Mouse (Mus musculus): ENCODE data around the gene Fignl2. TPM values are rescaled to one million over a fixed set of nuclear protein-coding genes. Genes with fewer than 3 reads are reported as not detected.

Fignl2 gene
- polyA plus RNA-seq, 1 experiment, result 0.02 TPM

DNA sequence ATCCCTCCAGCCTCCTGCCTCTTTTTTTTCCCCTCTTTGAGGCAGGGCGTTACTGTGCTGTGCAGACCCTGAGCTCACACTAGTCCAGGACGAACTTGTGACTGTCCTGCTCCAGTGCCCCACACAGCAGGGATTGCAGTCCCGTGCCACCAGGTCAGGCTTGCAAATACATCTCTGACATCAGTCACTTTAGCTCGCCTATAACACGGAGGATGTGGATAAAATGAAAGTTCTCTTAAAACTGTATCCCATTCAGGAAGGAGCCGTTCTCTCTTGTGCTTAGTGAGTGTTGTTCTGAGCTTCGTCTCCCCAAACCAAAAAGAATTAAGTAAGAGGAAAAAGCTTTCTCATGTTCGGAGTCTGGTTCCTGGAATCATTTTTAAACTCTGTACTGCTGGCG is 8.1 kb upstream of the Fignl2 start:
- no peaks in the 10 kb centered on the region for H3K79me2 ChIP-seq (ENCODE audit: control insufficient read depth, insufficient read depth)
- H3K27me3 ChIP-seq (ENCODE audit: control insufficient read depth, insufficient read depth, insufficient read length), result peaks cover 53% of the 10 kb centered on the region
- no peak overlapping the region for H3K4me3 ChIP-seq
- no peak overlapping the region for H3ac ChIP-seq (ENCODE audit: control insufficient read depth, insufficient read length)
- TF ChIP-seq REST (IDR thresholded peaks at IDR 0.05; ENCODE audit: insufficient read depth, insufficient read length), result no peak
- peak overlapping the region; percentile 49 for H3K4me2 ChIP-seq (ENCODE audit: low read depth)
- H3K36me3 ChIP-seq (ENCODE audit: control insufficient read depth, insufficient read depth), result no peaks in the 10 kb centered on the region

- H3K36me3 ChIP-seq (ENCODE audit: control insufficient read depth, insufficient read depth), result no peaks in the 10 kb centered on the region
These were observed 6.1 kb upstream of the Fignl2 start for GRCm38 (mm10) chr15:101084499-101084898.

DNA sequence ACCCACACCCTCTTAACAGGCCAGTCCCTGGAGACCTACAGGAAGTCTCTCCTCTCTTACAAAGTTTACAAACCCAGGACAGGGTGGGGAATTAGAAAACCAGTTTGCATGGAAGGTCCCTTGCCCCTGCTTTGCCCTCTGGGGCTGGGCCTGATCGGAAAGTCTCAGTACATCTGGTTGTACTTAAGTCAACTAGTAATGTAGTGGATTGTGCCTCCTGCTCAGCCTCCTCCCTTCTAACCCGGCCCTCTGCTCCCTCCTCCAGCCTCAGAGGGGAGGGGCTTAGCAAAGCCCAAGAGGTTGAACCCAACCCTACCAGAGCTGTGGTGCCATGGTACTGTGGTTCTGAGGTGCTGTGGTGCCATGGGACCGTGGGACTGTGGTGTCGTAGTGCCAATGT is 3.9 kb upstream of the Fignl2 start:
- H3K36me3 ChIP-seq (ENCODE audit: control insufficient read depth, insufficient read depth), result no peaks in the 10 kb centered on the region
- no peak overlapping the region for H3K4me3 ChIP-seq
- TF ChIP-seq MYOG (IDR thresholded peaks at IDR 0.05; ENCODE audit: control insufficient read depth in 1 of 3, insufficient read depth in 1 of 3, insufficient read length in 2 of 3, low read depth in 2 of 3) (no peak), SRF (IDR thresholded peaks at IDR 0.05; ENCODE audit: control insufficient read depth, insufficient read length, low read depth) (no peak), CEBPB (IDR thresholded peaks at IDR 0.05; ENCODE audit: insufficient read depth, poor library complexity, severe bottlenecking) (no peak), MYOD1 (IDR thresholded peaks at IDR 0.05; ENCODE audit: control insufficient read depth in 1 of 3, insufficient read length in 2 of 3, low read depth in 2 of 3) (no peak), POLR2AphosphoS2 (IDR thresholded peaks at IDR 0.05; ENCODE audit: insufficient read length, low read depth) (no peak)
- H3K79me2 ChIP-seq (ENCODE audit: control insufficient read depth, insufficient read depth), result no peaks in the 10 kb centered on the region
- H3K4me2 ChIP-seq (ENCODE audit: low read depth), result no peak overlapping the region
- peaks cover 72% of the 10 kb centered on the region for H3K27me3 ChIP-seq (ENCODE audit: control insufficient read depth, insufficient read depth, insufficient read length)
- H3ac ChIP-seq (ENCODE audit: control insufficient read depth, insufficient read length), result no peak overlapping the region

More at GRCm38 (mm10) chr15:101084499-101084898, 6.1 kb upstream of the Fignl2 start:
- H3K4me3 ChIP-seq, result no peak overlapping the region
- no peak overlapping the region for H3ac ChIP-seq (ENCODE audit: control insufficient read depth, insufficient read length)
- no peak overlapping the region for H3K4me2 ChIP-seq (ENCODE audit: low read depth)
- H3K27me3 ChIP-seq (ENCODE audit: control insufficient read depth, insufficient read depth, insufficient read length), result peaks cover 56% of the 10 kb centered on the region
- no peak for TF ChIP-seq USF1 (IDR thresholded peaks at IDR 0.05; ENCODE audit: low read depth)
- TF ChIP-seq TCF3 (IDR thresholded peaks at IDR 0.05; ENCODE audit: insufficient read length, low read depth), result no peak
- no peak for TF ChIP-seq E2F4 (IDR thresholded peaks at IDR 0.05; ENCODE audit: insufficient read depth)
- TF ChIP-seq CEBPB (IDR thresholded peaks at IDR 0.05; ENCODE audit: insufficient read depth, poor library complexity, severe bottlenecking), result no peak
- H3K79me2 ChIP-seq (ENCODE audit: control insufficient read depth, insufficient read depth), result no peaks in the 10 kb centered on the region

- Histone ChIP-seq H3K4me3 (no peak overlapping the region), H3K36me3 (ENCODE audit: control insufficient read depth, insufficient read depth) (no peaks in the 10 kb centered on the region), H3K4me2 (ENCODE audit: low read depth) (no peak overlapping the region), H3K79me2 (ENCODE audit: control insufficient read depth, insufficient read depth) (no peaks in the 10 kb centered on the region), H3K27me3 (ENCODE audit: control insufficient read depth, insufficient read depth, insufficient read length) (peaks cover 79% of the 10 kb centered on the region), H3ac (ENCODE audit: control insufficient read depth, insufficient read length) (no peak overlapping the region)
- TF ChIP-seq USF1 (IDR thresholded peaks at IDR 0.05; ENCODE audit: low read depth) (no peak), REST (IDR thresholded peaks at IDR 0.05; ENCODE audit: insufficient read depth, insufficient read length) (no peak), SRF (IDR thresholded peaks at IDR 0.05; ENCODE audit: control insufficient read depth, insufficient read length, low read depth) (no peak), E2F4 (IDR thresholded peaks at IDR 0.05; ENCODE audit: insufficient read depth) (no peak), MYOG (IDR thresholded peaks at IDR 0.05; ENCODE audit: control insufficient read depth in 1 of 3, insufficient read depth in 1 of 3, insufficient read length in 2 of 3, low read depth in 2 of 3) (no peak), MYOD1 (IDR thresholded peaks at IDR 0.05; ENCODE audit: control insufficient read depth in 1 of 3, insufficient read length in 2 of 3, low read depth in 2 of 3) (no peak), TCF12 (IDR thresholded peaks at IDR 0.05; ENCODE audit: insufficient read depth, poor library complexity, severe bottlenecking) (no peak), TCF3 (IDR thresholded peaks at IDR 0.05; ENCODE audit: insufficient read length, low read depth) (no peak), CEBPB (IDR thresholded peaks at IDR 0.05; ENCODE audit: insufficient read depth, poor library complexity, severe bottlenecking) (no peak), MAX (IDR thresholded peaks at IDR 0.05; ENCODE audit: low read depth) (no peak), POLR2AphosphoS2 (IDR thresholded peaks at IDR 0.05; ENCODE audit: insufficient read length, low read depth) (no peak), POLR2A (IDR thresholded peaks at IDR 0.05; ENCODE audit: insufficient read length, low read depth) (no peak)
These were observed 2.7 kb upstream of the Fignl2 start for GRCm38 (mm10) chr15:101081035-101081548.

GRCm38 (mm10) chr15:101080031-101080520 is 1.7 kb upstream of the Fignl2 start:
- Histone ChIP-seq H3K36me3 (ENCODE audit: control insufficient read depth, insufficient read depth) (no peaks in the 10 kb centered on the region), H3K4me2 (ENCODE audit: low read depth) (no peak overlapping the region), H3K79me2 (ENCODE audit: control insufficient read depth, insufficient read depth) (no peaks in the 10 kb centered on the region), H3ac (ENCODE audit: control insufficient read depth, insufficient read length) (no peak overlapping the region), H3K4me3 (no peak overlapping the region), H3K27me3 (ENCODE audit: control insufficient read depth, insufficient read depth, insufficient read length) (peaks cover 87% of the 10 kb centered on the region)
- TF ChIP-seq USF1 (IDR thresholded peaks at IDR 0.05; ENCODE audit: low read depth) (no peak), E2F4 (IDR thresholded peaks at IDR 0.05; ENCODE audit: insufficient read depth) (no peak), MYOD1 (IDR thresholded peaks at IDR 0.05; ENCODE audit: control insufficient read depth in 1 of 3, insufficient read length in 2 of 3, low read depth in 2 of 3) (no peak), REST (IDR thresholded peaks at IDR 0.05; ENCODE audit: insufficient read depth, insufficient read length) (no peak), TCF3 (IDR thresholded peaks at IDR 0.05; ENCODE audit: insufficient read length, low read depth) (no peak), POLR2A (IDR thresholded peaks at IDR 0.05; ENCODE audit: insufficient read length, low read depth) (no peak), CEBPB (IDR thresholded peaks at IDR 0.05; ENCODE audit: insufficient read depth, poor library complexity, severe bottlenecking) (no peak)
